9 mouse cellular contexts compared by ENCODE assay signal in genomic region chr3:57667054-57667723, GRCm38 (mm10). TPM values are rescaled to one million over a fixed set of nuclear protein-coding genes. Genes with fewer than 3 reads are reported as not detected.
DNase-seq lines count a peak whose midpoint lies in the region; ATAC-seq and TF ChIP-seq lines count a peak whose summit lies in the region.
"Had no signal": no experiment of that assay in that cellular context is flagged by ENCODE, and none has a peak within 500 bp of the region (broad histone marks: within the 10 kb centered on the region; RNA-seq: fewer than 3 reads in every experiment).

No protein-coding gene starts in this region.

- no peak overlapping the region for H3ac ChIP-seq in myocyte (ENCODE audit: control insufficient read depth, insufficient read length)

- ATAC-seq in embryonic facial prominence, embryonic 14.5 days (ENCODE audit: low read depth) = peak; percentile 67; the same call in 1 of the 2 replicates
- ATAC-seq in heart, embryonic 15.5 days (replicated peaks; ENCODE audit: insufficient number of reproducible peaks, insufficient read depth, low FRiP score, low read depth) = no peak
- ATAC-seq in stomach, embryonic 15.5 days (ENCODE audit: insufficient read depth, low FRiP score, low read depth) = no peak

- 32% methylated on average over 14 of the region's 14 CpGs for WGBS in embryonic facial prominence, embryonic 14.5 days
- 29% methylated on average over 14 of the region's 14 CpGs for WGBS in heart, embryonic 15.5 days
- 15% methylated on average over 14 of the region's 14 CpGs for whole genome bisulfite sequencing in liver, adult 2 months
- 32% methylated on average over 14 of the region's 14 CpGs for WGBS in stomach, embryonic 15.5 days

- H3K9ac ChIP-seq in embryonic facial prominence, embryonic 14.5 days (ENCODE audit: low read depth, low read length) = no peak overlapping the region
- 0 out of 2 replicates have a peak overlapping the region, but pooled peaks have one; percentile 36 for H3K9ac ChIP-seq in heart, embryonic 15.5 days
- 0 out of 2 replicates have a peak overlapping the region, but pooled peaks have one; percentile 4 for H3K9ac ChIP-seq in liver, adult 2 months (ENCODE audit: low read depth, low read length)
- H3K9ac ChIP-seq in stomach, embryonic 15.5 days = no peak overlapping the region

- H3K27ac ChIP-seq in bone marrow macrophage, adult 2 months (ENCODE audit: insufficient read depth, low read depth, low read length) = no peak overlapping the region
- H3K27ac ChIP-seq in embryonic facial prominence, embryonic 14.5 days (replicated peaks; ENCODE audit: low read depth, low read length) = no peak overlapping the region
- H3K27ac ChIP-seq in heart, embryonic 15.5 days = no peak overlapping the region
- no peak overlapping the region for H3K27ac ChIP-seq in liver, adult 2 months (replicated peaks; ENCODE audit: insufficient read depth, low read depth, low read length)
- no peak overlapping the region for H3K27ac ChIP-seq in stomach, embryonic 15.5 days

- DNase-seq in CD8-positive naive resting alpha-beta T cell, adult 2 months (ENCODE audit: low read depth in 2 of 2, low spot score in 2 of 2) = peak; percentile 23 to 45
- DNase-seq in embryonic facial prominence, embryonic 14.5 days (ENCODE audit: low spot score) = peak; percentile 90
- peak; percentile 85 for DNase-seq in kidney, postnatal 10 days
- DNase-seq in liver, adult 2 months (ENCODE audit: extremely low read depth, low read depth, low spot score) = peak; percentile 86

- H3K4me2 ChIP-seq in embryonic facial prominence, embryonic 14.5 days (ENCODE audit: low read depth, low read length) = peak overlapping the region; percentile 42
- peak overlapping the region; percentile 59 for H3K4me2 ChIP-seq in heart, embryonic 15.5 days
- H3K4me2 ChIP-seq in myocyte (ENCODE audit: low read depth) = peak overlapping the region; percentile 37
- H3K4me2 ChIP-seq in stomach, embryonic 15.5 days = peak overlapping the region; percentile 40; the same call in 1 of the 2 replicates

- H3K9me3 ChIP-seq in embryonic facial prominence, embryonic 14.5 days (ENCODE audit: control insufficient read depth, low read length) = no peaks in the 10 kb centered on the region
- H3K9me3 ChIP-seq in heart, embryonic 15.5 days (replicated peaks) = no peaks in the 10 kb centered on the region
- H3K9me3 ChIP-seq in stomach, embryonic 15.5 days = no peaks in the 10 kb centered on the region

- no peaks in the 10 kb centered on the region for H3K36me3 ChIP-seq in embryonic facial prominence, embryonic 14.5 days (ENCODE audit: control insufficient read depth, insufficient read depth, low read length)
- no peaks in the 10 kb centered on the region for H3K36me3 ChIP-seq in heart, embryonic 15.5 days
- no peaks in the 10 kb centered on the region for H3K36me3 ChIP-seq in liver, adult 2 months (ENCODE audit: control insufficient read depth, insufficient read depth, low read length)
- H3K36me3 ChIP-seq in myocyte (ENCODE audit: control insufficient read depth, insufficient read depth) = no peaks in the 10 kb centered on the region
- H3K36me3 ChIP-seq in stomach, embryonic 15.5 days = no peaks in the 10 kb centered on the region

- TF ChIP-seq CTCF in bone marrow macrophage, adult 2 months (IDR thresholded peaks at IDR 0.05; ENCODE audit: low read depth, low read length) = peak; percentile 54; the same call in 1 of the 2 replicates
- TF ChIP-seq CTCF in liver, adult 2 months (IDR thresholded peaks at IDR 0.05; ENCODE audit: low read depth, low read length) = peak; percentile 36; the same call in 1 of the 2 replicates

- H3K79me2 ChIP-seq in liver, adult 2 months (ENCODE audit: control insufficient read depth, insufficient read depth, low read length) = no peaks in the 10 kb centered on the region
- no peaks in the 10 kb centered on the region for H3K79me2 ChIP-seq in myocyte (ENCODE audit: control insufficient read depth, insufficient read depth)

- no peaks in the 10 kb centered on the region for H3K4me1 ChIP-seq in bone marrow macrophage, adult 2 months (ENCODE audit: control insufficient read depth, insufficient read depth, low read length)
- H3K4me1 ChIP-seq in embryonic facial prominence, embryonic 14.5 days (ENCODE audit: control insufficient read depth, insufficient read depth, low read length) = no peaks in the 10 kb centered on the region
- H3K4me1 ChIP-seq in heart, embryonic 15.5 days (replicated peaks) = no peaks in the 10 kb centered on the region
- H3K4me1 ChIP-seq in liver, adult 2 months (ENCODE audit: control insufficient read depth, insufficient read depth, low read length) = no peaks in the 10 kb centered on the region
- H3K4me1 ChIP-seq in stomach, embryonic 15.5 days = no peaks in the 10 kb centered on the region

- no peaks in the 10 kb centered on the region for H3K27me3 ChIP-seq in embryonic facial prominence, embryonic 14.5 days (replicated peaks; ENCODE audit: control insufficient read depth, insufficient read depth, low read length)
- no peaks in the 10 kb centered on the region for H3K27me3 ChIP-seq in heart, embryonic 15.5 days
- no peaks in the 10 kb centered on the region for H3K27me3 ChIP-seq in liver, adult 2 months (ENCODE audit: control insufficient read depth, insufficient read depth, low read length)
- peaks cover 12% of the 10 kb centered on the region for H3K27me3 ChIP-seq in myocyte (ENCODE audit: control insufficient read depth, insufficient read depth, insufficient read length)
- no peaks in the 10 kb centered on the region for H3K27me3 ChIP-seq in stomach, embryonic 15.5 days (replicated peaks)

- H3K4me3 ChIP-seq in bone marrow macrophage, adult 2 months (ENCODE audit: insufficient read depth, low read length) = no peak overlapping the region
- peak overlapping the region; percentile 23; the same call in 1 of the 2 replicates for H3K4me3 ChIP-seq in embryonic facial prominence, embryonic 14.5 days (ENCODE audit: low read depth, low read length)
- H3K4me3 ChIP-seq in heart, embryonic 15.5 days = peak overlapping the region; percentile 39
- H3K4me3 ChIP-seq in liver, adult 2 months (ENCODE audit: insufficient read depth, low read depth, low read length) = peak overlapping the region; percentile 9; the same call in 1 of the 2 replicates
- no peak overlapping the region for H3K4me3 ChIP-seq in myocyte
- H3K4me3 ChIP-seq in stomach, embryonic 15.5 days (replicated peaks) = no peak overlapping the region; the same call in 1 of the 2 replicates

- TF ChIP-seq POLR2A in bone marrow macrophage, adult 2 months (IDR thresholded peaks at IDR 0.05; ENCODE audit: borderline replicate concordance, low read depth, low read length) = no peak
- no peak for TF ChIP-seq POLR2A in liver, adult 2 months (IDR thresholded peaks at IDR 0.05; ENCODE audit: extremely low read depth, insufficient read depth, low read length)
- TF ChIP-seq POLR2A in myocyte (IDR thresholded peaks at IDR 0.05; ENCODE audit: insufficient read length, low read depth) = no peak

TF ChIP-seq in myocyte, 11 proteins besides CTCF, POLR2A, EP300 and RAD21:
- TF ChIP-seq MAX (IDR thresholded peaks at IDR 0.05; ENCODE audit: low read depth) (no peak), MYOG (IDR thresholded peaks at IDR 0.05; ENCODE audit: control insufficient read depth in 1 of 3, insufficient read depth in 1 of 3, insufficient read length in 2 of 3, low read depth in 2 of 3) (no peak), POLR2AphosphoS2 (IDR thresholded peaks at IDR 0.05; ENCODE audit: insufficient read length, low read depth) (no peak), E2F4 (IDR thresholded peaks at IDR 0.05; ENCODE audit: insufficient read depth) (no peak), REST (IDR thresholded peaks at IDR 0.05; ENCODE audit: insufficient read depth, insufficient read length) (no peak), TCF3 (IDR thresholded peaks at IDR 0.05; ENCODE audit: insufficient read length, low read depth) (no peak), SRF (IDR thresholded peaks at IDR 0.05; ENCODE audit: control insufficient read depth, insufficient read length, low read depth) (no peak)

RNA-seq across cellular contexts. Expression of gene Commd2, which starts 15.7 kb away (rescaled TPM):
- 34.5 and 38.6 TPM in 2 replicates for polyA plus RNA-seq in bone marrow macrophage, adult 2 months (2012; ENCODE audit: insufficient read depth, insufficient read length, missing spikeins)
- 81.6 and 84.7 TPM in 2 replicates for polyA plus RNA-seq in embryonic facial prominence, embryonic 14.5 days (2014; fragmentation: Nextera tagmentation; extraction: Ambion mirVana)
- polyA plus RNA-seq in heart, embryonic 15.5 days (2015; fragmentation: Nextera tagmentation; extraction: Ambion mirVana) = 39.8 and 43.2 TPM in 2 replicates
- total RNA-seq in liver, adult 2 months (2014; rRNA removed) = 17.3 and 21.2 TPM in 2 replicates
- polyA plus RNA-seq in liver, adult 2 months (2012; rRNA removed) = 13.4 and 13.9 TPM in 2 replicates
- 38.7 TPM for polyA plus RNA-seq in myocyte (2012; fragmentation: generic; extraction: Trizol)
- 66.4 and 85.6 TPM in 2 replicates for polyA plus RNA-seq in stomach, embryonic 15.5 days (2015; fragmentation: Nextera tagmentation; extraction: Ambion mirVana)

RNA-seq across cellular contexts. Expression of gene Ankub1, which starts 25.4 kb away (rescaled TPM):
- 0.39 TPM in 1 of 2 replicates, not detected in the other for polyA plus RNA-seq in bone marrow macrophage, adult 2 months (2012; ENCODE audit: insufficient read depth, insufficient read length, missing spikeins)
- polyA plus RNA-seq in embryonic facial prominence, embryonic 14.5 days (2014; fragmentation: Nextera tagmentation; extraction: Ambion mirVana) = 0.14 TPM in 1 of 2 replicates, not detected in the other
- polyA plus RNA-seq in heart, embryonic 15.5 days (2015; fragmentation: Nextera tagmentation; extraction: Ambion mirVana) = not detected in 2 replicates
- 0.18 and 0.34 TPM in 2 replicates for total RNA-seq in liver, adult 2 months (2014; rRNA removed)
- polyA plus RNA-seq in liver, adult 2 months (2012; rRNA removed) = 0.12 and 0.14 TPM in 2 replicates
- polyA plus RNA-seq in myocyte (2012; fragmentation: generic; extraction: Trizol) = not detected
- polyA plus RNA-seq in stomach, embryonic 15.5 days (2015; fragmentation: Nextera tagmentation; extraction: Ambion mirVana) = not detected in 2 replicates
- total RNA-seq: gastrocnemius, postnatal 36 days had no signal

Comparison
In these comparisons a context has a peak if more than half of its experiments do, and no peak if none do; other contexts are left out.
1. DNase-seq: peak in every context shown above with its lines; median percentile 90 in embryonic facial prominence, embryonic 14.5 days; 86 in liver, adult 2 months; 85 in kidney, postnatal 10 days; 34 in CD8-positive naive resting alpha-beta T cell, adult 2 months.
2. H3K4me3 ChIP-seq: peak in embryonic facial prominence, embryonic 14.5 days (single experiment), heart, embryonic 15.5 days (single experiment) and liver, adult 2 months (single experiment); none in bone marrow macrophage, adult 2 months (single experiment), myocyte (single experiment) and stomach, embryonic 15.5 days (single experiment).
3. H3K9ac ChIP-seq: peak in heart, embryonic 15.5 days (single experiment) and liver, adult 2 months (single experiment); none in embryonic facial prominence, embryonic 14.5 days (single experiment) and stomach, embryonic 15.5 days (single experiment).
4. Peak in every context shown above with its lines, with median percentiles within 50 percentile points of each other: H3K4me2 ChIP-seq.